Mouse (Mus musculus) ES-E14 (cell line): ENCODE measurements around the gene B3gntl1.

Experiments used
- CHD2 ChIP-seq: IDR thresholded peaks from 2 replicates; pipeline ENCODE4 v1.6.1; 2014; ENCODE audit warnings: mild to moderate bottlenecking, low read depth, low read length, inconsistent platforms
- HCFC1 ChIP-seq: IDR thresholded peaks from 2 replicates; pipeline ENCODE4 v1.6.1; 2012; ENCODE audit warnings: low read length, inconsistent platforms, borderline replicate concordance; ENCODE audit not compliant: insufficient read depth
- ZC3H11A ChIP-seq: IDR thresholded peaks from 2 replicates; pipeline ENCODE4 v1.6.1; 2012; ENCODE audit warnings: low read depth, mild to moderate bottlenecking, inconsistent platforms, low read length, borderline replicate concordance
- ZNF384 ChIP-seq: IDR thresholded peaks from 2 replicates; pipeline ENCODE4 v1.6.1; 2012; ENCODE audit warnings: low read depth, low read length, inconsistent platforms

DNA sequence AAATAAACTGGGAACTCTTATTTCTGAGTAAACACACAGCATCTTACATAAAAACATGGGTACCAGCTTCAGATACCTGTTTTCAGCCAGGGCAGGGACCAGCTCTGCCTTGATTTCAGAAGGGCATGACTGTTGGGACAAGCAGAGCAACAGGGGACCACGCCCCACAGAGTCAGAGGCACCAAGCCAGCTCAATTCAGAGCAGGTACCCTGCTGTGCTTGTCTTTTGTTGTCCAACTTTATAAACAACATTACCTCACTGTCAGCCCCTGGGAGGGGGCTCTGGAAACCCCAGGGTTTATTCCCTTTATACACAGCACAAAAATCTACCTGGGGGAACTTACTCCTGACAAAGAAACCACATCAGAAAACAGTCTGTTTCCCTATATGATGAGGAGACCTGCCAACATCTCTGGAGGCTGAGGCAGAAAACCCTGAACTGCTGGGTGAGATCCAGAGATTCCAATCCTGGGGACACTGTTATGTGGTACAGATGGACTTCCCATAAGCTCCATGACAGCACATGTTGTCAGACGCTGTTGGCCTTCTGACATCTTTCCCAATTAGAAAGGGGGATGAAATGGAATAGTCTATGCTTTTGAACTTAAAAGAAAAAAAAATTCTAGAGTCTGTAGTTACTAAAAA, 31.3 kb downstream of the B3gntl1 start:
- TF ChIP-seq ZNF384 (no peak), ZC3H11A (no peak), HCFC1 (no peak), CHD2 (no peak)
